Mouse (Mus musculus) cerebellum, postnatal 25 days (tissue): ENCODE measurements around the gene Wwox.

Source experiments
- DNase-seq, 2 experiments: peaks; one replicate each; pipeline ENCODE4 v3.0.0; 2021; ENCODE audit warnings: mixed read lengths in 2 of 2

The Wwox gene

DNA sequence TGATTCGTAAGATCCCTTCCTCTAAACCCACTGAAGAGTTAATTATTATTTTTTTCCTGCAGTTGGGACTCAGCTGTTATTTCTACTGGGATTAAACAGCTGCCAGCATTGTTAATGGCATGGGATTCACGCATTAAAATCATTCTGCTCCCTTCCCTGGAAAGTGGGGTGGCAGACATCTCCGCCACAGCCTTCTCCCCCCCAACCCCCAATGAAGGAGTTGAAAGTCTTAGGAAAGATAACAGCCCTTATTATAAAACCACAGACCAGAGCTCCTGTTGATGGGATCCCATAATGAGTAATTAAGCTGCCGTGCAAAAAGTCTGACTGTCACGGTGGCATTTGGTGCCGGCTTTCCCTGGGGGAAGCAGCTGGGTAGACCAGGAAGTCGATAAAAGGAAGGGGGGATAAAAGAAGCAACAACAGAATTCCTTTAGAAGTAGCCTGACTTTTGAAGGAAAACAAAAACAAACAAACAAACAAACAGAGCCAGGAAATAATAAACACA lies 694.3 kb downstream of the Wwox start:
- no peak for DNase-seq

DNA sequence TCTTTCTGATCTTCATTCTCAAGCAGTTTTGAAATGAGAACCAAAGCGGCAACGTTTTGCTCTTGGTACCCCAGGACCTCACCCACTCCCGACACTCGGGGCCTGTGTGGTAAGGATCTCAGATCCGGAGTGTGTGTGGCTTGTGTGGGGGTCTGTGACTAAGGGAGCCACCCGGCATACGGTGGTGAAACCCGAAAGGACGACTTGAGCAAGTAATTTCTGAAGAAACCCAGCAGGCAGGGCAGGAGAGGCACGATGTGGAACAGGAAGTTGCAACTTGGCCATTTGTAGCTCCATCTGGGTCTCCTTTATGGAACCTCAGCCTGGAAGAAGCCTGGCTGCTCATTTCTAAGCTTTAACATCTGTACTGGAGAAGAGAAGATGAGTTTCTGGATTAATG lies 697.4 kb downstream of the Wwox start:
- no peak for DNase-seq

DNA sequence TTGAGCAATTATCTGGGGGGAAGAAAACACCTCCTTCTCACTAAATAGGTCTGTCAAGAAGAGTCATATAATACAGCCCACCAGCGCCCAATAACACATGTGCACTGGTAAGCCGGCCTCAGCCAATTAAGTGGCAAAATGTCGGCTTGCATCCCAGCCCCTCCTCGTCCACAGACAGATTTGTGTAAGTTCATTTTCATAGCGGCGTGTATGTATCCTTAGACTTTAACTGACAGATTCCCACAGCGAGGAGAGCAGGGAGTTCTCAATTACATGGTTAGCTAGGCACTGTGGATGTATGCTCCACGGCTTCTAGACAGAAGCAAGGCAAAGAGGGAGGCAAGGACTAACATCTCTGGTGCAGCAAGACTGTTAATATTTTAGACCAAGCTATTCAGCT lies 702.2 kb downstream of the Wwox start:
- DNase-seq, result no peak

DNA sequence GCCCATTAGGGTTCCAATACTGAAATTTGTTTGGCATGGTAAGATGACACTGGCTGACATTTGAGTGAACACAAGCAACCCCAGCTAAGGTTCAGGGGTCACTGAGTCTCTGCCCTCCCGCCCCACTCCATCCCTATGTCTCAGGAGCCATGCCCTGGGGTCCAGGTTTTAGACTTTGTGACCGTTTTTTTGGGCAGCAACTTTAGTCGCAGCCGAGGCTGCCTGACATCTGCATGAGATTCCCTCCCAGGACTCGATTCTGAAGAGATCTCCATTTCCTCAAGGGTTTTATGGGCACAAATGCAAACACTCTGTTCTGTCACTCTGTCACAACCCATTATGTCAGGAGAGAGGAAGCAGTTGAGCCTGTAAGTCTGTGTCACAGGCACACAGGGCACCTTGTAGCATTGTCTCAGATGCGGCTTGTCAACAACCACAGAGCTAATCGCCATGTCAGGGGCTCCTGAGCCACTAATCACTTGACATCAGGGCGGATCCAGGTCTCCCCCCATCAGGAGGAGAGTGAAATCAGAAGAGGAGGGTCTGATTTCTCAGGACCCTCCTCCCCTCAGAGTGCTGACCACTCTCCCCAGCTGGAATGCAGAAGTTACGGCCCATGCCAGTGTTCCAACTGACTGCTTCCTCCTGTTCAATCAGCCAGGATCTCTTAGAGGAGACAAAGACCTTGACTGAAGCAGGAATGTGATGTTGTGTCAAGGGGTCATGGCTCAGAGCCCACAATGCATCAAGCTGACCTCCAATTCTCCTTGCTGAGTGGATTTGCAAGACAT lies 704.3 kb downstream of the Wwox start:
- no peak for DNase-seq

DNA sequence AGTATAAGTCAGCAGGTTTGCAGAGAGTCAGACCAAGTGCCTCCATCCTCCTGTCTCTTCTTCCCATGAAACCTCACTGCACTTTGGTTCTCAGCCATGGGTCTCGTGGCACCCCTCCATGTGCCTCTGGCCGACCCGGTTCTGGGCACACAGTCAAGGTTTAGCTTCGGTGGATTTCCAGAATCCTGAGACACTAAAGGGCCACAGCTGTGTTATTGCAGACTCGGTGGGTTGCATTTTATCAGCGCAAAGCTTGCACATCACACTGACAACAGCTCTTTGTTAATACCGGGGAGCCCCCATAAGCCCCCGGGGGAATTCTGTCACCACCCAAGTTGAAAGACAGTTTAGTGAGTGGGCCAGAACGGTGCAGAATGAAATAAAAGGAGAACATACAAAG lies 707.6 kb downstream of the Wwox start:
- no peak for DNase-seq

DNA sequence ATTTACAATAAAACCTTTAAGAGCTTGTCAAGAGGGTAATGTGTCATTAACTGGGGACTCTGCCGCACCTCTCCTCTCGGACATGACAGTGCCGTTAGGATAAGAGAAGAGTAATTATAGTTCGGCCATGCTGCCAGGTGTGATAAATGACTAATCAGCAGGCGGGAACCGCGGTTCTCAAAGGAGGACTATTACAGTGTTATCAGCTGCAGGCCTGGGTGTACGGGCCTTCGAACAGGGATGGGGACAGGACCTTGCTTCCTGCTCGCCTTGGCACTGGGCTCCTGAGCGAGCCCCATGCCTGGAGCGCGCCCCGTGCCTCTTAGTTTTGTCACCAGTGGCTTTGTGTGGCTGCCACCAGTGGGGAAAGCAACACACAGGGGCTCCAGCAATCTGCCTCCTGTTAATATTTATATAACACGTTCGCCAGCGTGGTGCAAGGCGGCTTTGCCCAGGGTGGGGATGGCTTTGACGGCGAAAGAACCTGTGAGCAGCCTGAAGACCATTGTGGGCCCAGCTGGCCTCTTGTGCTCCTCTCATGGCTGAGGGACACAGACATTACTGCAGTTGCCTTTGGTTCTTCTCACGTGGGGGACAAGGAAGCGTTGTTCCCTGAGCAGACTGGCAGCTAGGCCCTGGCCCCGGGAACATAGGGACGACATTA lies 711.1 kb downstream of the Wwox start:
- DNase-seq, result no peak

DNA sequence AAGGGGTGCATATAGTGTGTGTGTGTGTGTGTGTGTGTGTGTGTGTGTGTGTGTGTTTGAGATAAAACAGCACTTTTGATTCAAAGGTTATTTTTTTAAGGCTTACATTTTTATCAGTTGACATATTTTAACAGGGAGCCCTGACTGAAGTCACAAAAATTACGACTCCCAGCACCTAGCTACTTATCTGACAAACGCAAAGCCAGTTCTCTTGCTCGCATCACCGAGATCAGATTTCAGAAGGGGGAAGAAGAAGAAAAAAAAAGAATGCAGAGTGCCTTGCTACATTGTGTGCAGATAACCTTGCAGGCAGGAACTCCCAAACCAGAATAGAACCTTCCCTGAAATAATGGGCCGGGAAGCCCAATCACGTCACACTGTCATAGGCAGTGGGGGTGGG lies 712.0 kb downstream of the Wwox start:
- no peak for DNase-seq

DNA sequence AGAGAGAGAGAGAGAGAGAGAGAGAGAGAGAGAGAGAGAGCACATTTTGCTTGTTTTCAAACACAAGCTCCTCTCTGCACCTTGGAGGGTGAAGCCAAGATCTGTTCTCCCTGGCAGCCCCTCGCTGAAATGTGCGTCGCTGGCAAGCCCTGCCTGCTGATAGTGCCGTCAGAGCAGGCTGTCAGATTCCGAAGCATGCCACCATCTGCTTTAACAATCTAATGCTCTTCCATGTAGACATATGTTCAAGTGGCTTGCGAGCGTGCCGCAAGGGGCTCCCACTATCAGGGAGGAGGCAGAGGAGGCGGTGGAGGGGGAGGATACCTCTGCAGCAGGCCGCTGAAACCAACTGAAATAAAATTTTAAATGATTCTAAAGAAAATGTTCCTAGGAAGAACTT lies 714.6 kb downstream of the Wwox start:
- DNase-seq, result peak; percentile 74 to 76

DNA sequence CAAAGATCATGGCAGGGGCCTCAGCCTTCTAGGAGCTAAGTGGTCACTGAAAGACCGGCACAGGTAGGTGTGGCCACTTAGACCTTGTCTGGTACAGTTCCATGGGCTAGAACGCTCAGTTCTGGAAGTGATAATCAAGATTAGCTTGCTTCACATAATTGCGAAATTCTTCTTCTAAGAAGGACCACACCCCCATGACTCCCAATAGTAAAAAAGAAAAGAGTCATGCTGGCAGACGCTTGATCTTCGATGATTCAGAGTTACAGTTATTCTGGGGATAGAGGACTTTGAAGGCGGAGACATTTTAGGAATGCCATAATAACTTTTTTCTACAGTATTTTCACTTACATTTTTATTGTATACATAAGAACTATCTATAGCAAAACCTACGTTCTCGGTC lies 716.7 kb downstream of the Wwox start:
- no peak for DNase-seq

DNA sequence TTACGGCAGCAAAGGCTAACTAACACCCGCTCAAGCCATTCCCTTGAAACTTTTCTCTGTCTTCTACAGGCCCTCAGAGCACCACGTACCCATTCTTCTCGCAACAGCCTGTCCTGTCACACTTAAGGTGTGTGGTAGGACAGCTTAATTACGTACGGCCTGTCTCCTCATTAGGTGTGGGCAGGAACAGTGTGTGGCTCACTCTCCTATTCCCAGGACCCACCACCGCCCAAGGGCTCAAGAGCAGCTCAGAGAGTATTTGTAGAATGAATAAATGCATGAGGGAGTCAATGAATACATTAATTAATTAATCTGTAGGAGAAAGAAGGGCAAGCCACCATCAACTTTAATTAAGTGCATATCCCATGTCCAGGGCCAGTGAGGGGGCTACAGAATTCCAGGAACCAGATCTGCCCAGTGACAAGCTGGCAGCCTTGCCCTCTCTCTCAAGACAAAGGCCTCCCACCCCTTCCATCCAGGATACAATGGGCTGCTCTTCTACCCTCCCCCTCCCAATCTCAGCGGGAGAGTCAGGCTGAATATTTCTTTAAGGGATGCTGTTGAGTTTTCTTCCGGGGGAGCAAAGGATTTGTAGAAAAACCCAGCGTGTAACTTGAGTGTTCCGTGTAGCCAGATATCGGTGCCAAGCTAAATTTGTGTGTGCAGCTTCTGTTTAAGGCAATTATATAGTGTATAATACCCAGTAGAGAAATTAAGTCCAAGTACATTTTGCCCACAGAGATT lies 718.7 kb downstream of the Wwox start:
- DNase-seq, result peak in 1 of 2 experiments; percentile 16

DNA sequence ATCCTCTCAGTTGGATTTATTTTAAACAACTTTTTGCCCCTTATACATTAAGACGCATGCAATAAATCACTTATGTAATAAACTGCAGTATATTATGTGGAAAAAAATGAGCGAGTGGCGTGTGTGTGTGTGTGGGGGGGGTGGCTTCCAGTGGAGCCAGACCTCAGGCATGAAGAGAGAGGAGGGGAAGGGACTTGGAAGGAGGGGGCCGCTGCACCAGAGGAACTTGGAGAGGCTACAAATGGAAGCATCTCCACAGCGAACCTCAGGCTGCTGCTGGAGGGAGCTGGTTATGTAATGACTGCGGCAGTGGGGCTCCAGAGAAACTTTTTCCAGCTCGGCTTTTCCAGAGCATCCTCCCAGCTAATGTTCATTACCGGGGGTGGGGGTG lies 719.3 kb downstream of the Wwox start:
- DNase-seq, result peak; percentile 50 to 52

DNA sequence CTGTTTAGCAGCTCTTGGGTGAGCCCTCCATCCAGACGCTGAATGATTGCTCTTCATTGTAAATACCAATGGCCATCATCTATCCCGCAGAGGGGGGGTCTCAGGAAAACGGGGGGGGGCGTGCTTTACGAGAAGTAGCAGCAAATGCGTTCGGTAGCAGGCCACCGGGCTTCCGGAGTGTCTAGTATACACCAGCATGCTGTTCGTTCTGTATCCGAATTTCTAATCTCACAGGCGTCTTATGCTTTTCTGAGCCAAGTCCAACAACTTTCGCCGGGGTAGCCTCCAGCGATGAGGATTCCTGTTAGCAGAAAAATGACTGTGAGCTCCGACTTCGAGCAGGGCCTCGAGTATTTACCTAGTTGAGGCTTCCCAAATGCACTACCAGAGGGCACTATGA lies 719.8 kb downstream of the Wwox start:
- peak; percentile 52 to 58 for DNase-seq

DNA sequence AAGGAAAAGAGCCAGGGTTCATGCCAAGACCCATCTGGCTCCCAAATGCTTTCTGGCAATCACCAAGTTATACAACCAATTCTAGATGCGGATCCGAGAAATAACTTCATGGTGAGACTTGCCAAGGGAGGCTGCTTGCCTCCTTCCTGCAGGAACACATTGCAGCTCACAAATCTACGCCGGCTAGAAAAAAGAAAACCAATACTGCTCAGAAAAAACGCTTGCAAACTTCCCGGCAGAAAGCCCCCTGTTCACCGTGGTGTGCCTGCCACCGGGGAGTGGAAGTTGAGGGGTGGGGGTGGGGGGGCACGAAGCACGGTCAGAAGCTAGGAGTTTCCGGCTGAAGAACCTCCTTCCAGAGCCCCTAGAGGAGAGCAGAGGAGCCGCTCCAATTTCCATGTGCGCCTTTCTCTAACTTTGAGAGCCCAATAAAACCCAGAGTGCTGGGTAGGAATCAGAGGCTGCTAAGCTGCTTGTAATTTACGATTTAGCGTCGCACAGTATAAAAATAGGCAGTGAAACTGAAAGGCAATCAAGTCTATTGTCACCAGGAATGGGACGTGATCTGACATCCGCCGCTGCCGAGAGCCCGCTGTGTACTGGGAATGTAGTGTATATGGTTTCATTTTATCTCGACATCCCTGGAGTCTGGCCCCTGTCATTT lies 720.4 kb downstream of the Wwox start:
- DNase-seq, result peak; percentile 53 to 56

DNA sequence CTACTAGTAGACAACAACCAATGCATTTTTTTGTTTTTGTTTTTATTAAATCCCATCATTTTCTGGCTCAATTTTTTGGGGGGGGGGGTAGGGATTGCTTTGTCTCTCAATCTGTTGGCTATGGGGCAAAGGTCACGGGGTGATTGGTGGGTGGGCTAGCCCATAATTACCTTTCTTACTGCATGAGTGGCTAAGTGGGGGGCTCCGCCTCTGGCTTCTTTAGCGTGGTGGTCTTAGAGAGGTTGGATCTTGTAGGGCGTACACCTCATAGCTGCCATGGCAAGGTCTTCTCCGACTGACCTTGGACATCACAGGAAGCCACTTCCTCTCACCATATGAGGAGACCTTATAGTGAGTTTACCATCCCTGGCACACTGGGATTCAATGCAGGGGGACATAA lies 721.0 kb downstream of the Wwox start:
- DNase-seq, result no peak

DNA sequence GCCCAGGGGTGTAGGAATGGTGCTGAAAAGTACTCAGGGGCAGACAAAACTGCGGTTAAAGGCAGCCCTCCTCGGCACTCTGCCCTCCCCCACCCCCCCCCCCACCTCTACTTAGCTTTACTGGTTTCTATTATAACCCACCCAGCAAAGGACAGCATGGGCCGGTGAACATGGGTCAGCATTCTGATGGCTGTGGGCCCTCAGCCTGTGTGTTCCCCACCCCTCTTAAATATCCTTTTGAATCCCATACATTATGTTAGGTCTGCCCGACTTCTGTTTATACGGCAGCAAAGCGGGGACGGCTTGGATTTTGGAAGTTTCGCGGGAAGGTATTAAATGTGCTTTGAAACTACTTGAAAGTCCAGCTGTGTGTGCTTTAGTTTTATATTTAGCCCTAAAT lies 722.1 kb downstream of the Wwox start:
- DNase-seq, result no peak

DNA sequence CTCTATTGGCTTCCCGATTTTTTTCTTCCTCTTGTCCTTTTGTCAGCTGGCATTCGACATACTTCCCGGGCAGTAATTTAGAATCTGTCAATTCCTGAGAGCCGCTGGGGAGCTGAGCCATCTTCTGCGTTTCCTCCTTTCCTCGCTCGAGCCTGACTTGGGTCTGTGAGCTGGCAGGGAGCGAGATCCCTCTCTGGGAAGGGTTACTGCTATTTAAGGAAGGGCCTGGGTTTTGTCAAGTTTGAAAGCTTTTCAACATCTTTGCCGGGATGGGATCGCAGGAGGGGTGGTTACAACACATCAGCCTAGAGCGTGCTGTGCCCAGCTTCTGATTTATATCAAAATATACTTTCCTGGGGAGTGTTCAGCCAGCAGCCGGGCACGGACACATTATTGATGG lies 725.4 kb downstream of the Wwox start:
- DNase-seq, result no peak

DNA sequence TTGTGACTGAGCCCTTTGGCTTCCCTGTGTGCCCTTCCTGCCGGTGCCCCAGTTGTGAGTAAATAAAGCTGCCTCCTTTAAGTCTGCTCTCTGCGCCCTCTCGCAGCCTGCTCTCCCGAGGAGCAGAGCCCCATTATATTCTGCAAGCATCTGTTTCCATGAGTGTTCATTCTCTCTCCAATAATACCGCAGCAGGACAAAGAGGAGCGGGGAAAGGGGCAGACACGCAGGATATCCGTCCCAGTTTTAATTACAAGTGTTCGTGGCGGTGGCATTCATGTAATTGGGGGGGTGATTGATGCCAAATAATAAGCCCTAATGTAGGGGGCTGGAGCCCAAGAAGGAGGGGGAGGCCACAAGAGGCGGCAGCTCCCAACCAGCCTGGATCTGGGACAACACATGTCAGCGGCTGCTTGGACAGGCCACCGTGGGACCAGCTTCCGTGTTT lies 734.2 kb downstream of the Wwox start:
- DNase-seq, result no peak

DNA sequence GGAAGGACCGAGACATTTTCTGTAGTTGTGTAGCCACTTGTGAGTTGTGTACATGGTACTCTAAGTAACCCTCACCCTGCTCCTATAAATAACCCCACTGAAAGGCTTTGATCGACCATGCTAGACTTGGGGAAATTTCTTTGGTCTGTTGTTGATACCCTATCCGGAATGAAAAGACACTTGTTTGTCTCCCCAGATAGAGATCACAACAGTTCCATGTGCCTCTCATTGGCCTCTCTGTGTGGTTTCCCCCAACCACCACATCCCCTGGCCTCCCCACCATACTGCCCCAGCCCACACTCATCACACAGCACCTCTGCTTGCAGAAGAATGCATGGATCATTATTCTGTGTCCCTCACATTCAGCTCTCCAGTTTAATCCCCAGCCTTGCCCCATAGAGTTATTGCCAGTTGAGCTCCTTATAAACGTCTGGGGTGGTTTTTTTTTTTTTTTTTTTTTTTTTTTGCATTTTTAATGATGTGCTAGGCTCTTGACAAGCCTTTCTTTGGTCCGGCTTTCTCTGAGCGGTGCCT lies 746.0 kb downstream of the Wwox start:
- DNase-seq, result no peak

DNA sequence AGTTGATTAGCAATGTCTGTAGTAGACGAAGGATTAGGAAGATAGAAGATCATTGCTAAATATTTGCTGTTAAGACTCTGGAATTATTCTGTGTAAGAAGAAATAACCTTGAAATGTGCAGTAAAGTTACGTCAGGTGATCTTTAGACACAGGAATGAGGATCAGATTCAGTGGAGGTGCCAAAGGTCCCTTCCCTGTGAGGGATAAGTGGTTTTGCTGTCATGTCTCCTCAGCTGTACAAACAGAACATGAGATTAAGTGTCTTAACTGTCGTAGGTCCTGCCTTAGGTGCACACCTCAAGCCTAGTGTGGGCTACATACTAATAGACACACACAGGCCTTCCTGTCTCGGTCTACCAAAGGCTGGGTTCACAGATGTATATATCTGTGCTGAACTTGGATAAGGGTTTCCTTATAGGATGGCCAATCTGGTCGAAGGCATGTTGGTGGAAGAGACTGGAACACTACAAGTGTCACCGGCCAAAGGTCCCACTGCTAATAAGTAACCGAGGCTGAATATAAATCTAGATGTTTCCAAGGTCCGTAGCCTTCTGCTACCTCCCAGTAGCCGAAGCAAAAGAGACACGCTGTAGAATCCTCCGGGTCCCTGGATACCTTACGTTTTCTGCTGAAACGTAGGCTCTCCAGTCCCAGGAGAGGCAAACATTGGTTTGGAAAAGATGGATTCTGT lies 746.8 kb downstream of the Wwox start:
- no peak for DNase-seq

DNA sequence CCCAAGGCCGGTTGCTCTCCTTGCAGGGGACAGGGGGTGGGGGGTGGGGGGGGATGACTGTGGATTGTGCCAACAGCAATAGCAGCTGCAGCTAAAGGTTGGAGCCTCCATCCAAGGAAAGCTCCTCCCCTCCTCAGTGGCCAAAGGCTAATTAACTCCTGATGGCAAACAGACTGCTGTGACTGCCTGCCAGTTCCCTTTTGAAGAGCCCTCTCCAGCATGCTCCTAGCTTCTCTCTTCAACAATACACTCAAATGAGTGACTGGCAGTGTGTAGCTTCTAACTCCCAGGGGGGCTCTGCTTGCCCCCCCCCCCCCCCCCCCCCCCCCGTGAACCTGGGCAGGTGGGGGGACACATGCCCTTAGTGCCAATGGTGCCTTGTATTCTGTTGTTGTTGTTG lies 747.4 kb downstream of the Wwox start:
- no peak for DNase-seq

DNA sequence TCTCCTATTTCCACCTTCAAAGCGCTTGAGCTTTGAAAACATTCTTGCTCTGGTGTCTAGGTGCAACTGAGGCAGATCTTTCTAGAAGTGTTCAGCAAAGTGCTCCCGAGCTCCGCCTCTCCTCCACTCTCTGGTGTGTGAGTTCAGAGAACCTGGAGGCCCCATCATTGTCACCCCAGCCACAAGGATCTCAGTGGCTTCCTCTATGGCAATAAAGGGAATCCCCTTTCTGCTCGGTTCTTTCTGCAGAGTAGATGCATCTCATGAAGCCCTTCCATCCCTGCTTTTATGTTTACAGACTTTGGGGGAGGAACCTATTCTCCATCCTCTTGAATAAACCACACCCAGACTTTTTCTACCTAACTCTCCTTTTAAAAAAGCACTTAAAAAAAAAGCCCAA lies 749.0 kb downstream of the Wwox start:
- DNase-seq, result no peak

DNA sequence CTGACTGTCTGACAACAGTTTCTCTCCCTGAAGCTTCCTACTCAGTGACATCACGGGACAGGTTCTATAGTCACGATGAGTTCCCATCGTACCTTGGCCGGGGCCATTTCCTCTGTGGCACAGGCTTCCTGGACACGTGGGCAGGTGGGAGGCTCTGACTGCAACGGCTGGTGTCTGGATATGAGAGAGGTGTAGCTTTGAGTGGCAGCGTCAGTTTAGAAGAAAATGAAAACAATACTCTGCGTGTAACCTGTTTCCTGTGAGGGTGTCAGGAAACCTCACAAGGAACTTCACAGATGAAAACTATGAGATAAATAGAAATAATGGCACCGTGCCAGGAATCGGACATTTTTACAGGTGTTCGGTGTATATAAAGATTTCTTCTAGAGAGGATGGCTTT lies 750.4 kb downstream of the Wwox start:
- DNase-seq, result no peak
